Mouse (Mus musculus) spleen, postnatal 10 days (tissue): ENCODE data around the gene Hoxd8.
A peak's percentile ranks its signal among the peaks of the same experiment; 100 is the strongest.

Source experiments
- DNase-seq, 2 experiments: peaks; one replicate each; pipeline ENCODE4 v3.0.0; 2021 to 2022; ENCODE audit warnings: low spot score in 2 of 2

Hoxd8 gene

GRCm38 (mm10) chr2:74704393-74704998 is at the start of gene Hoxd8:
Gene Hoxd8, plus strand, starts transcription at chr2:74704615.
- DNase-seq, result no peak

- DNase-seq, result no peak
Measured at GRCm38 (mm10) chr2:74654743-74655419, 49.5 kb upstream of the Hoxd8 start.

GRCm38 (mm10) chr2:74655420-74655781 is 49.0 kb upstream of the Hoxd8 start:
- peak in 1 of 2 experiments; percentile 53 for DNase-seq

GRCm38 (mm10) chr2:74655821-74656631 is 48.4 kb upstream of the Hoxd8 start:
- peak in 1 of 2 experiments; percentile 37 for DNase-seq

GRCm38 (mm10) chr2:74656632-74657021 is 47.8 kb upstream of the Hoxd8 start:
- no peak for DNase-seq

GRCm38 (mm10) chr2:74657251-74658023 is 47.0 kb upstream of the Hoxd8 start:
- peak in 1 of 2 experiments; percentile 23 for DNase-seq

- no peak for DNase-seq
Measured at GRCm38 (mm10) chr2:74658024-74658666, 46.3 kb upstream of the Hoxd8 start.

- DNase-seq, result no peak
Measured at GRCm38 (mm10) chr2:74658667-74659371, 45.6 kb upstream of the Hoxd8 start.

GRCm38 (mm10) chr2:74659507-74660005 is 44.9 kb upstream of the Hoxd8 start, which contains the start of gene Evx2:
Gene Evx2, minus strand, starts transcription at chr2:74659557.
- DNase-seq, result no peak

GRCm38 (mm10) chr2:74660421-74661375 is 43.7 kb upstream of the Hoxd8 start:
- no peak for DNase-seq

- peak in 1 of 2 experiments; percentile 24 for DNase-seq
Measured at GRCm38 (mm10) chr2:74661685-74662084, 42.7 kb upstream of the Hoxd8 start.

GRCm38 (mm10) chr2:74663291-74663925 is 41.0 kb upstream of the Hoxd8 start:
- peak in 1 of 2 experiments; percentile 35 for DNase-seq

GRCm38 (mm10) chr2:74666411-74666810 is 38.0 kb upstream of the Hoxd8 start:
- no peak for DNase-seq

- DNase-seq, result no peak
Measured at GRCm38 (mm10) chr2:74667191-74667841, 37.1 kb upstream of the Hoxd8 start.

- no peak for DNase-seq
Measured at GRCm38 (mm10) chr2:74667842-74668357, 36.5 kb upstream of the Hoxd8 start, which contains the start of gene Hoxd13. Gene Hoxd13, plus strand, starts transcription at chr2:74668310.

GRCm38 (mm10) chr2:74668370-74669229 is 35.8 kb upstream of the Hoxd8 start:
- DNase-seq, result no peak

- DNase-seq, result no peak
Measured at GRCm38 (mm10) chr2:74669230-74669578, 35.2 kb upstream of the Hoxd8 start.
